Comparison of ENCODE assay signal across 9 mouse cellular contexts in genomic region chr7:128251946-128252345, GRCm38 (mm10). TPM values are rescaled to one million over a fixed set of nuclear protein-coding genes. Genes with fewer than 3 reads are reported as not detected.
DNase-seq lines count a peak whose midpoint lies in the region; ATAC-seq lines count a peak whose summit lies in the region.
"Had no signal": no experiment of that assay in that cellular context is flagged by ENCODE, and none has a peak within 500 bp of the region (broad histone marks: within the 10 kb centered on the region; RNA-seq: fewer than 3 reads in every experiment).

No protein-coding gene starts in this region.

- 50% methylated on average over 12 of the region's 12 CpGs for WGBS in lung, embryonic 16.5 days
- WGBS in forebrain, embryonic 13.5 days = 53% methylated on average over 12 of the region's 12 CpGs
- 33% methylated on average over 12 of the region's 12 CpGs for WGBS in limb, embryonic 15.5 days

- DNase-seq in lung, postnatal 4 days = no peak
- peak; percentile 35 to 46 for DNase-seq in thymus, postnatal 36 days
- no peak for DNase-seq in gastrocnemius, postnatal 25 days

- H3K9ac ChIP-seq in lung, embryonic 16.5 days (ENCODE audit: low read length) = no peak overlapping the region
- 0 out of 2 replicates have a peak overlapping the region, but pooled peaks have one; percentile 48 for H3K9ac ChIP-seq in forebrain, embryonic 13.5 days
- H3K9ac ChIP-seq in limb, embryonic 15.5 days = no peak overlapping the region
- H3K9ac ChIP-seq: liver, embryonic 15.5 days had no signal

- peaks cover 17% of the 10 kb centered on the region for H3K4me1 ChIP-seq in lung, embryonic 16.5 days (replicated peaks; ENCODE audit: control insufficient read depth, insufficient read depth, low read length)
- H3K4me1 ChIP-seq in forebrain, embryonic 13.5 days = peaks cover 15% of the 10 kb centered on the region
- peaks cover 31% of the 10 kb centered on the region for H3K4me1 ChIP-seq in limb, embryonic 15.5 days

- ATAC-seq in lung, embryonic 16.5 days (ENCODE audit: low read depth) = no peak
- no peak for ATAC-seq in forebrain, embryonic 13.5 days
- ATAC-seq in limb, embryonic 15.5 days (ENCODE audit: insufficient number of reproducible peaks, low FRiP score, low TSS enrichment, low read depth) = no peak
- no peak for ATAC-seq in monocyte, adult 5-6 weeks (replicated peaks; ENCODE audit: insufficient number of reproducible peaks, low FRiP score, low TSS enrichment, poor library complexity, severe bottlenecking)
- ATAC-seq: Patski had no signal

- peak overlapping the region; percentile 28 for H3K4me2 ChIP-seq in lung, embryonic 16.5 days (ENCODE audit: low read depth, low read length)
- peak overlapping the region; percentile 69 for H3K4me2 ChIP-seq in forebrain, embryonic 13.5 days
- H3K4me2 ChIP-seq in limb, embryonic 15.5 days = peak overlapping the region; percentile 40; the same call in 1 of the 2 replicates

- peaks cover 8% of the 10 kb centered on the region for H3K36me3 ChIP-seq in lung, embryonic 16.5 days (ENCODE audit: control insufficient read depth, insufficient read depth, low read length)
- H3K36me3 ChIP-seq in forebrain, embryonic 13.5 days (ENCODE audit: poor library complexity, severe bottlenecking) = no peaks in the 10 kb centered on the region
- peaks cover 25% of the 10 kb centered on the region for H3K36me3 ChIP-seq in limb, embryonic 15.5 days
- H3K36me3 ChIP-seq: liver, embryonic 15.5 days had no signal

- no peaks in the 10 kb centered on the region for H3K9me3 ChIP-seq in lung, embryonic 16.5 days (ENCODE audit: control insufficient read depth, low read length)
- no peaks in the 10 kb centered on the region for H3K9me3 ChIP-seq in forebrain, embryonic 13.5 days (replicated peaks)
- H3K9me3 ChIP-seq in limb, embryonic 15.5 days = no peaks in the 10 kb centered on the region
- H3K9me3 ChIP-seq: liver, embryonic 15.5 days had no signal

- H3K27ac ChIP-seq in lung, embryonic 16.5 days (ENCODE audit: low read length) = no peak overlapping the region
- no peak overlapping the region for H3K27ac ChIP-seq in forebrain, embryonic 13.5 days
- H3K27ac ChIP-seq in limb, embryonic 15.5 days = no peak overlapping the region
- H3K27ac ChIP-seq: liver, embryonic 15.5 days had no signal

- H3K27me3 ChIP-seq in lung, embryonic 16.5 days (ENCODE audit: control insufficient read depth, insufficient read depth, low read depth, low read length) = no peaks in the 10 kb centered on the region
- peaks cover 17% of the 10 kb centered on the region for H3K27me3 ChIP-seq in forebrain, embryonic 13.5 days
- no peaks in the 10 kb centered on the region for H3K27me3 ChIP-seq in limb, embryonic 15.5 days
- H3K27me3 ChIP-seq: Patski had no signal

- H3K4me3 ChIP-seq in lung, embryonic 16.5 days (ENCODE audit: low read length) = no peak overlapping the region
- H3K4me3 ChIP-seq in forebrain, embryonic 13.5 days = peak overlapping the region; percentile 37
- H3K4me3 ChIP-seq in limb, embryonic 15.5 days = no peak overlapping the region
- H3K4me3 ChIP-seq: liver, embryonic 15.5 days had no signal

RNA-seq across cellular contexts. Expression of gene Tgfb1i1, which starts 5.3 kb away (rescaled TPM):
- 190 and 203 TPM in 2 replicates for polyA plus RNA-seq in lung, embryonic 16.5 days (2015; fragmentation: Nextera tagmentation; extraction: Ambion mirVana)
- 13.6 and 14.5 TPM in 2 replicates for polyA plus RNA-seq in forebrain, embryonic 13.5 days (2015; fragmentation: Nextera tagmentation; extraction: Ambion mirVana)
- polyA plus RNA-seq in limb, embryonic 15.5 days (2015; fragmentation: Nextera tagmentation; extraction: Ambion mirVana) = 58.2 and 72.5 TPM in 2 replicates
- 0.21 to 1.2 TPM in 2 of 3 replicates, not detected in the other for total RNA-seq in monocyte, adult 5-6 weeks (2017)
- 10 to 100 TPM in 1 of 2 experiments, 1 to 10 TPM in 1; 9.0 to 10.2 TPM for total RNA-seq in gastrocnemius, postnatal 25 days (2021)

RNA-seq across cellular contexts. Expression of gene Slc5a2, which starts 13.5 kb away (rescaled TPM):
- 0.39 TPM in 1 of 2 replicates, not detected in the other for polyA plus RNA-seq in lung, embryonic 16.5 days (2015; fragmentation: Nextera tagmentation; extraction: Ambion mirVana)
- polyA plus RNA-seq in forebrain, embryonic 13.5 days (2015; fragmentation: Nextera tagmentation; extraction: Ambion mirVana) = not detected in 2 replicates
- not detected in 2 replicates for polyA plus RNA-seq in limb, embryonic 15.5 days (2015; fragmentation: Nextera tagmentation; extraction: Ambion mirVana)
- total RNA-seq in monocyte, adult 5-6 weeks (2017) = 0.75 TPM in 1 of 3 replicates, not detected in the others
- not detected for total RNA-seq in gastrocnemius, postnatal 25 days (2021)

RNA-seq across cellular contexts. Expression of gene 9130023H24Rik, which starts 14.1 kb away (rescaled TPM):
- polyA plus RNA-seq in lung, embryonic 16.5 days (2015; fragmentation: Nextera tagmentation; extraction: Ambion mirVana) = 9.4 TPM in 2 replicates
- 9.5 and 11.3 TPM in 2 replicates for polyA plus RNA-seq in forebrain, embryonic 13.5 days (2015; fragmentation: Nextera tagmentation; extraction: Ambion mirVana)
- 7.4 and 9.1 TPM in 2 replicates for polyA plus RNA-seq in limb, embryonic 15.5 days (2015; fragmentation: Nextera tagmentation; extraction: Ambion mirVana)
- total RNA-seq in monocyte, adult 5-6 weeks (2017) = 4.9 to 6.2 TPM (median 5.5 TPM) in 3 replicates
- 1 to 10 TPM; 1.7 to 2.0 TPM for total RNA-seq in gastrocnemius, postnatal 25 days (2021)

RNA-seq across cellular contexts. Expression of gene Armc5, which starts 14.8 kb away (rescaled TPM):
- polyA plus RNA-seq in lung, embryonic 16.5 days (2015; fragmentation: Nextera tagmentation; extraction: Ambion mirVana) = 20.0 TPM in 2 replicates
- polyA plus RNA-seq in forebrain, embryonic 13.5 days (2015; fragmentation: Nextera tagmentation; extraction: Ambion mirVana) = 11.0 and 12.2 TPM in 2 replicates
- polyA plus RNA-seq in limb, embryonic 15.5 days (2015; fragmentation: Nextera tagmentation; extraction: Ambion mirVana) = 16.8 and 18.4 TPM in 2 replicates
- 9.1 to 14.9 TPM (median 11.6 TPM) in 3 replicates for total RNA-seq in monocyte, adult 5-6 weeks (2017)
- total RNA-seq in gastrocnemius, postnatal 25 days (2021) = 1 to 10 TPM; 5.8 to 8.7 TPM

RNA-seq across cellular contexts. Expression of gene Cox6a2, which starts 45.8 kb away (rescaled TPM):
- 22.4 and 28.3 TPM in 2 replicates for polyA plus RNA-seq in lung, embryonic 16.5 days (2015; fragmentation: Nextera tagmentation; extraction: Ambion mirVana)
- polyA plus RNA-seq in forebrain, embryonic 13.5 days (2015; fragmentation: Nextera tagmentation; extraction: Ambion mirVana) = 0.55 TPM in 1 of 2 replicates, not detected in the other
- 39.0 and 132 TPM in 2 replicates for polyA plus RNA-seq in limb, embryonic 15.5 days (2015; fragmentation: Nextera tagmentation; extraction: Ambion mirVana)
- 3.0 TPM in 1 of 3 replicates, not detected in the others for total RNA-seq in monocyte, adult 5-6 weeks (2017)
- total RNA-seq in gastrocnemius, postnatal 25 days (2021) = 1,000 to 10,000 TPM; 1,477 to 1,564 TPM

Comparison
In these comparisons a context has a peak if more than half of its experiments do, and no peak if none do; other contexts are left out.
1. DNase-seq: peak in thymus, postnatal 36 days (2 of 2); none in lung, postnatal 4 days (0 of 2) and gastrocnemius, postnatal 25 days (single experiment).
2. Peak in every context shown above with its lines, with median percentiles within 50 percentile points of each other: H3K4me2 ChIP-seq.